Mouse (Mus musculus): ENCODE measurements around the gene Zfp941. TPM values are rescaled to one million over a fixed set of nuclear protein-coding genes. Genes with fewer than 3 reads are reported as not detected.

Gene Zfp941
- under 1 TPM; 0.20 to 0.46 TPM for polyA plus RNA-seq (2017; shearing (Covaris generic))

GRCm38 (mm10) chr7:140821653-140822329 lies at the start of gene Zfp941:
Gene Zfp941 (minus strand): TSS chr7:140822178.
- ATAC-seq = no peak

GRCm38 (mm10) chr7:140864761-140865160 lies 42.8 kb upstream of the Zfp941 start:
- ATAC-seq = no peak

GRCm38 (mm10) chr7:140860728-140861127 lies 38.8 kb upstream of the Zfp941 start:
- ATAC-seq = no peak

GRCm38 (mm10) chr7:140859997-140860396 lies 38.0 kb upstream of the Zfp941 start:
- no peak for ATAC-seq

GRCm38 (mm10) chr7:140858746-140859145 lies 36.8 kb upstream of the Zfp941 start:
- no peak for ATAC-seq

GRCm38 (mm10) chr7:140857550-140858505 lies 35.9 kb upstream of the Zfp941 start, which contains the start of gene Bet1l:
Gene Bet1l (minus strand): TSS chr7:140857577.
- ATAC-seq = peak; percentile 32

- ATAC-seq = peak; percentile 74
These were observed 35.0 kb upstream of the Zfp941 start, which contains the start of gene Ric8a for GRCm38 (mm10) chr7:140856785-140857549. Gene Ric8a (plus strand): TSS chr7:140856957.

GRCm38 (mm10) chr7:140855860-140856784 lies 34.1 kb upstream of the Zfp941 start, which contains the start of gene Gm45785:
Gene Gm45785 (minus strand): TSS chr7:140856331.
- peak; percentile 67 for ATAC-seq

GRCm38 (mm10) chr7:140855181-140855580 lies 33.2 kb upstream of the Zfp941 start:
- ATAC-seq = no peak

- ATAC-seq = no peak
These were observed 32.5 kb upstream of the Zfp941 start for GRCm38 (mm10) chr7:140854483-140854882.

GRCm38 (mm10) chr7:140853386-140853785 lies 31.4 kb upstream of the Zfp941 start:
- no peak for ATAC-seq

GRCm38 (mm10) chr7:140851916-140852315 lies 29.9 kb upstream of the Zfp941 start:
- ATAC-seq = no peak

GRCm38 (mm10) chr7:140848591-140848990 lies 26.6 kb upstream of the Zfp941 start:
- ATAC-seq = no peak

- no peak for ATAC-seq
These were observed 26.0 kb upstream of the Zfp941 start, which contains the start of gene Odf3 for GRCm38 (mm10) chr7:140847755-140848580. Gene Odf3 (plus strand): TSS chr7:140847805.

- ATAC-seq = no peak
These were observed 24.7 kb upstream of the Zfp941 start for GRCm38 (mm10) chr7:140846676-140847075.

GRCm38 (mm10) chr7:140845683-140846082 lies 23.7 kb upstream of the Zfp941 start:
- ATAC-seq = no peak

GRCm38 (mm10) chr7:140844905-140845665 lies 23.1 kb upstream of the Zfp941 start, which contains the start of gene Scgb1c1:
Gene Scgb1c1 (plus strand): TSS chr7:140845547.
- ATAC-seq = peak; percentile 92

GRCm38 (mm10) chr7:140843806-140844205 lies 21.8 kb upstream of the Zfp941 start:
- no peak for ATAC-seq
